Mouse (Mus musculus): ENCODE results near the gene Bglap2. TPM values are rescaled to one million over a fixed set of nuclear protein-coding genes. Genes with fewer than 3 reads are reported as not detected.
A peak's percentile ranks its signal among the peaks of the same experiment; 100 is the strongest.

The Bglap2 gene
- polyA plus RNA-seq, 1 experiment from 2014 or later, result 20.1 TPM

GRCm38 (mm10) chr3:88338316-88338715 is 40.2 kb downstream of the Bglap2 start:
- Histone ChIP-seq H3K4me1 (replicated peaks; ENCODE audit: control insufficient read depth, insufficient read depth) (peaks cover 3% of the 10 kb centered on the region; the same call in 1 of the 2 replicates), H3K4me3 (ENCODE audit: low read depth, low read length) (no peak overlapping the region), H3K9ac (ENCODE audit: low read length) (no peak overlapping the region), H3K27ac (replicated peaks) (no peak overlapping the region), H3K36me3 (ENCODE audit: control insufficient read depth, insufficient read depth, low read length) (peaks cover 11% of the 10 kb centered on the region), H3K27me3 (ENCODE audit: control insufficient read depth, insufficient read depth, low read length) (no peaks in the 10 kb centered on the region), H3K9me3 (ENCODE audit: control insufficient read depth, low read length) (no peaks in the 10 kb centered on the region), H3K4me2 (replicated peaks; ENCODE audit: low read depth) (no peak overlapping the region)
- 86% methylated on average over 7 of the region's 7 CpGs for WGBS
- TF ChIP-seq CTCF (IDR thresholded peaks at IDR 0.05; ENCODE audit: low read depth), result no peak
- no peak for TF ChIP-seq EP300 (optimal IDR thresholded peaks at IDR 0.05)
- no peak for ATAC-seq (ENCODE audit: low FRiP score, low TSS enrichment)
- DNase-seq (ENCODE audit: low spot score), result no peak

- ATAC-seq (ENCODE audit: low FRiP score, low TSS enrichment) (no peak), DNase-seq (ENCODE audit: low spot score) (peak; percentile 33)
- Histone ChIP-seq H3K4me3 (ENCODE audit: low read depth, low read length) (no peak overlapping the region), H3K27me3 (ENCODE audit: control insufficient read depth, insufficient read depth, low read length) (no peaks in the 10 kb centered on the region), H3K4me2 (replicated peaks; ENCODE audit: low read depth) (peak overlapping the region; percentile 31), H3K9me3 (ENCODE audit: control insufficient read depth, low read length) (no peaks in the 10 kb centered on the region), H3K9ac (ENCODE audit: low read length) (0 out of 2 replicates have a peak overlapping the region, but pooled peaks have one; percentile 28), H3K4me1 (replicated peaks; ENCODE audit: control insufficient read depth, insufficient read depth) (peaks cover 3% of the 10 kb centered on the region; the same call in 1 of the 2 replicates), H3K36me3 (ENCODE audit: control insufficient read depth, insufficient read depth, low read length) (peaks cover 3% of the 10 kb centered on the region), H3K27ac (replicated peaks) (peak overlapping the region; percentile 76)
- TF ChIP-seq CTCF (IDR thresholded peaks at IDR 0.05; ENCODE audit: low read depth), result no peak
- TF ChIP-seq EP300 (optimal IDR thresholded peaks at IDR 0.05), result no peak
- 48% methylated on average over 11 of the region's 11 CpGs for WGBS
Observed at GRCm38 (mm10) chr3:88337367-88338020, 41.0 kb downstream of the Bglap2 start.

GRCm38 (mm10) chr3:88336058-88337013 is 42.2 kb downstream of the Bglap2 start, which contains the start of the genes Tmem79 and Smg5:
TSS of gene Tmem79 (minus strand) at chr3:88336148.
TSS of gene Smg5 (plus strand) at chr3:88336260.
- peak within 1 kb of the TSS; percentile 95 for H3K27ac ChIP-seq (replicated peaks)
- H3K9ac ChIP-seq (ENCODE audit: low read length), result peak within 1 kb of the TSS; percentile 90
- peak; percentile 96 for DNase-seq (ENCODE audit: low spot score)
- H3K4me1 ChIP-seq (replicated peaks; ENCODE audit: control insufficient read depth, insufficient read depth), result peaks cover 3% of the 10 kb centered on the region; the same call in 1 of the 2 replicates
- H3K4me3 ChIP-seq (ENCODE audit: low read depth, low read length), result peak within 1 kb of the TSS; percentile 81
- peak; percentile 89 for ATAC-seq (ENCODE audit: low FRiP score, low TSS enrichment)
- H3K36me3 ChIP-seq (ENCODE audit: control insufficient read depth, insufficient read depth, low read length), result peaks cover 3% of the 10 kb centered on the region; the same call in 1 of the 2 replicates
- no peaks in the 10 kb centered on the region for H3K9me3 ChIP-seq (ENCODE audit: control insufficient read depth, low read length)
- no peaks in the 10 kb centered on the region for H3K27me3 ChIP-seq (ENCODE audit: control insufficient read depth, insufficient read depth, low read length)
- H3K4me2 ChIP-seq (replicated peaks; ENCODE audit: low read depth), result peak within 1 kb of the TSS; percentile 73
- TF ChIP-seq CTCF (IDR thresholded peaks at IDR 0.05; ENCODE audit: low read depth) (no peak), EP300 (optimal IDR thresholded peaks at IDR 0.05) (peak; percentile 99)
- WGBS, result 1% methylated on average over 47 of the region's 66 CpGs

- Histone ChIP-seq H3K27me3 (ENCODE audit: control insufficient read depth, insufficient read depth, low read length) (no peaks in the 10 kb centered on the region), H3K4me2 (replicated peaks; ENCODE audit: low read depth) (peak overlapping the region; percentile 73), H3K27ac (replicated peaks) (peak overlapping the region; percentile 95), H3K9ac (ENCODE audit: low read length) (peak overlapping the region; percentile 90), H3K9me3 (ENCODE audit: control insufficient read depth, low read length) (no peaks in the 10 kb centered on the region), H3K36me3 (ENCODE audit: control insufficient read depth, insufficient read depth, low read length) (peaks cover 3% of the 10 kb centered on the region; the same call in 1 of the 2 replicates), H3K4me1 (replicated peaks; ENCODE audit: control insufficient read depth, insufficient read depth) (peaks cover 3% of the 10 kb centered on the region; the same call in 1 of the 2 replicates), H3K4me3 (ENCODE audit: low read depth, low read length) (peak overlapping the region; percentile 81)
- under 1% methylated on average over 27 of the region's 27 CpGs for WGBS
- peak; percentile 35 for ATAC-seq (ENCODE audit: low FRiP score, low TSS enrichment)
- TF ChIP-seq CTCF (IDR thresholded peaks at IDR 0.05; ENCODE audit: low read depth) (peak; percentile 26; the same call in 1 of the 2 replicates), EP300 (optimal IDR thresholded peaks at IDR 0.05) (no peak)
- DNase-seq (ENCODE audit: low spot score), result peak; percentile 30
Observed at GRCm38 (mm10) chr3:88335436-88336053, 43.0 kb downstream of the Bglap2 start.

GRCm38 (mm10) chr3:88334902-88335435 is 43.5 kb downstream of the Bglap2 start:
- H3K36me3 ChIP-seq (ENCODE audit: control insufficient read depth, insufficient read depth, low read length), result peaks cover 3% of the 10 kb centered on the region; the same call in 1 of the 2 replicates
- no peaks in the 10 kb centered on the region for H3K27me3 ChIP-seq (ENCODE audit: control insufficient read depth, insufficient read depth, low read length)
- WGBS, result 28% methylated on average over 3 of the region's 3 CpGs
- DNase-seq (ENCODE audit: low spot score) (no peak), ATAC-seq (ENCODE audit: low FRiP score, low TSS enrichment) (no peak)
- peak overlapping the region; percentile 90 for H3K9ac ChIP-seq (ENCODE audit: low read length)
- H3K4me2 ChIP-seq (replicated peaks; ENCODE audit: low read depth), result peak overlapping the region; percentile 73
- no peak for TF ChIP-seq CTCF (IDR thresholded peaks at IDR 0.05; ENCODE audit: low read depth)
- no peak for TF ChIP-seq EP300 (optimal IDR thresholded peaks at IDR 0.05)
- H3K27ac ChIP-seq (replicated peaks), result peak overlapping the region; percentile 95
- H3K4me3 ChIP-seq (ENCODE audit: low read depth, low read length), result peak overlapping the region; percentile 81
- no peaks in the 10 kb centered on the region for H3K9me3 ChIP-seq (ENCODE audit: control insufficient read depth, low read length)
- peaks cover 3% of the 10 kb centered on the region; the same call in 1 of the 2 replicates for H3K4me1 ChIP-seq (replicated peaks; ENCODE audit: control insufficient read depth, insufficient read depth)
